Mouse (Mus musculus) mouse trophoblast stem cell (cell line): ENCODE results near the gene 1110008P14Rik.
"Not testable (repeated sequence)": the region's sequence is repeated elsewhere in the genome, so short reads cannot be mapped to it uniquely, and the experiment has no call there.

Experiments
- in situ Hi-C, 2 experiments: fragments of 300-500 bp; cut with MseI, MboI; formaldehyde crosslinking; loops; 2 replicates in 1 of 2; 3 replicates in 1 of 2; pipeline ENCODE4 v1.15.1; 2025

The 1110008P14Rik gene

GRCm38 (mm10) chr2:32363376-32364106 is 18.2 kb downstream of the 1110008P14Rik start:
- in situ Hi-C loops = no loop called here

GRCm38 (mm10) chr2:32362817-32363340 is 18.9 kb downstream of the 1110008P14Rik start:
- in situ Hi-C loops = no loop called here

- in situ Hi-C loops = not testable (repeated sequence)
These were observed 19.5 kb downstream of the 1110008P14Rik start for GRCm38 (mm10) chr2:32362274-32362673.

GRCm38 (mm10) chr2:32361437-32361836 is 20.3 kb downstream of the 1110008P14Rik start:
- in situ Hi-C loops = no loop called here

- in situ Hi-C loops = no loop called here
These were observed 21.0 kb downstream of the 1110008P14Rik start for GRCm38 (mm10) chr2:32360741-32361140.

- in situ Hi-C loops = no loop called here
These were observed 23.4 kb downstream of the 1110008P14Rik start for GRCm38 (mm10) chr2:32358381-32358780.

- in situ Hi-C loops = no loop called here
These were observed 24.0 kb downstream of the 1110008P14Rik start for GRCm38 (mm10) chr2:32357710-32358109.

- in situ Hi-C loops = no loop called here
These were observed 25.5 kb downstream of the 1110008P14Rik start for GRCm38 (mm10) chr2:32356216-32356615.

GRCm38 (mm10) chr2:32354336-32354895 is 27.3 kb downstream of the 1110008P14Rik start:
- in situ Hi-C loops = no loop called here

- in situ Hi-C loops = no loop called here
These were observed 27.9 kb downstream of the 1110008P14Rik start for GRCm38 (mm10) chr2:32353836-32354235.

- in situ Hi-C loops = no loop called here
These were observed 28.7 kb downstream of the 1110008P14Rik start, which contains the start of gene Dnm1 for GRCm38 (mm10) chr2:32353007-32353542. Gene Dnm1, minus strand, starts transcription at chr2:32353338.

GRCm38 (mm10) chr2:32352151-32353006 is 29.4 kb downstream of the 1110008P14Rik start, which contains the start of gene Ciz1:
Gene Ciz1, plus strand, starts transcription at chr2:32352327.
- in situ Hi-C loops = no loop called here

GRCm38 (mm10) chr2:32351471-32351961 is 30.2 kb downstream of the 1110008P14Rik start:
- in situ Hi-C loops = no loop called here

- in situ Hi-C loops = no loop called here
These were observed 31.2 kb downstream of the 1110008P14Rik start for GRCm38 (mm10) chr2:32350471-32351051.

- in situ Hi-C loops = no loop called here
These were observed 32.0 kb downstream of the 1110008P14Rik start for GRCm38 (mm10) chr2:32349625-32350255.

- in situ Hi-C loops = no loop called here
These were observed 33.4 kb downstream of the 1110008P14Rik start for GRCm38 (mm10) chr2:32348311-32348710.

- in situ Hi-C loops = no loop called here
These were observed 34.7 kb downstream of the 1110008P14Rik start for GRCm38 (mm10) chr2:32347019-32347418.

GRCm38 (mm10) chr2:32344598-32345321 is 37.0 kb downstream of the 1110008P14Rik start:
- in situ Hi-C loops = no loop called here

- in situ Hi-C loops = no loop called here
These were observed 37.7 kb downstream of the 1110008P14Rik start for GRCm38 (mm10) chr2:32344056-32344455.

GRCm38 (mm10) chr2:32343351-32343671 is 38.4 kb downstream of the 1110008P14Rik start:
- in situ Hi-C loops = no loop called here
